Mouse (Mus musculus) effector memory CD4-positive, alpha-beta T cell, adult 7 months (primary cell): ENCODE data around the gene Vmn2r94. TPM values are rescaled to one million over a fixed set of nuclear protein-coding genes. Genes with fewer than 3 reads are reported as not detected.

ENCODE experiments used
- polyA plus RNA-seq: library from polyadenylated mRNA; unstranded; fragments of 100-300 nt; shearing (Covaris generic); gene quantifications from one replicate; pipeline ENCODE4 v1.2.1, GENCODE M21; 2017

The Vmn2r94 gene
- polyA plus RNA-seq, result 0.48 TPM

GRCm38 (mm10) chr17:18277656-18278055, at the start of gene Vmn2r94:
Gene Vmn2r94 (minus strand): TSS chr17:18277756.

GRCm38 (mm10) chr17:18297799-18298198, 20.2 kb upstream of the Vmn2r94 start, which contains the start of gene Vmn2r93:
Gene Vmn2r93 (plus strand): TSS chr17:18298099.

Other genes with a start within 250 kb of the Vmn2r94 start
- 0.09 TPM for gene Vmn2r124, start 228.3 kb downstream of the Vmn2r94 start, polyA plus RNA-seq
- not detected for gene Vmn2r91, start 192.7 kb downstream of the Vmn2r94 start, polyA plus RNA-seq
- 0.09 TPM for gene Vmn2r92, start 125.9 kb downstream of the Vmn2r94 start, polyA plus RNA-seq
- gene Vmn2r93, start 20.3 kb upstream of the Vmn2r94 start, polyA plus RNA-seq, result 0.09 TPM
- not detected for gene Vmn2r95, start 146.3 kb upstream of the Vmn2r94 start, polyA plus RNA-seq